Mouse (Mus musculus): ENCODE results near the gene Fam168a. TPM values are rescaled to one million over a fixed set of nuclear protein-coding genes. Genes with fewer than 3 reads are reported as not detected.

The Fam168a gene
- polyA plus RNA-seq, 1 experiment from 2014 or later = 45.5 TPM

- Histone ChIP-seq H3K36me3 (no peaks in the 10 kb centered on the region), H3K9me3 (replicated peaks) (no peaks in the 10 kb centered on the region), H3K27me3 (no peaks in the 10 kb centered on the region), H3K4me2 (replicated peaks) (no peak overlapping the region), H3K9ac (no peak overlapping the region), H3K27ac (replicated peaks) (no peak overlapping the region), H3K4me1 (no peaks in the 10 kb centered on the region), H3K4me3 (replicated peaks) (no peak overlapping the region)
- 68% methylated on average over 2 of the region's 2 CpGs for WGBS
- ATAC-seq (ENCODE audit: insufficient number of reproducible peaks, low FRiP score, low TSS enrichment, low read depth) = no peak
Observed at GRCm38 (mm10) chr7:100744372-100744771, 37.9 kb downstream of the Fam168a start.

- ATAC-seq (ENCODE audit: insufficient number of reproducible peaks, low FRiP score, low TSS enrichment, low read depth) = no peak
- no peaks in the 10 kb centered on the region for H3K9me3 ChIP-seq (replicated peaks)
- 71% methylated on average over 2 of the region's 2 CpGs for WGBS
Observed at GRCm38 (mm10) chr7:100750101-100750500, 43.7 kb downstream of the Fam168a start.

DNA sequence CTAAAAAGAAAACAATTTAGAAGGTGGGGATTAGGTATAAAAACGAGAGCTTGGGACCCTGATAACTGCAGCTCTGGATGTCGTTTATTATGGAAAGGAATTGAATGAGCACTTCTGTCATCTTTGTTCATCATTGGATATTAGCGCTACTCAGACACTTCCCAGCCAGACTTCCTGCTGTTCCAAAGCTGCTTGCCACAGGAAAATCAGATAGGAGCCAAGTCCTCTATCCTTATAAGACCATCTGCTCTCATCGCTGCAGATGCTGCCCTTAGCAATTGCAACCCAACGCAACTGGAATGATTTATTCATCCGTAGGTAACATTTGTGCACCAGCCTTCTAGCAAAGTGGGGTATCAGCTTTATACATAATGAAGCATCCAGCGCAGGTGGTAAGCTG, 52.3 kb downstream of the Fam168a start:
- no peaks in the 10 kb centered on the region for H3K27me3 ChIP-seq
- no peak overlapping the region for H3K4me3 ChIP-seq (replicated peaks)
- 87% methylated on average over 7 of the region's 7 CpGs for WGBS
- H3K27ac ChIP-seq (replicated peaks) = no peak overlapping the region
- no peak for ATAC-seq (ENCODE audit: insufficient number of reproducible peaks, low FRiP score, low TSS enrichment, low read depth)
- H3K36me3 ChIP-seq = no peaks in the 10 kb centered on the region
- H3K4me2 ChIP-seq (replicated peaks) = no peak overlapping the region
- no peak overlapping the region for H3K9ac ChIP-seq
- no peaks in the 10 kb centered on the region for H3K4me1 ChIP-seq
- no peaks in the 10 kb centered on the region; the same call in 1 of the 2 replicates for H3K9me3 ChIP-seq (replicated peaks)

More at GRCm38 (mm10) chr7:100750101-100750500, 43.7 kb downstream of the Fam168a start:
- H3K4me3 ChIP-seq (replicated peaks) = no peak overlapping the region
- no peak overlapping the region for H3K27ac ChIP-seq (replicated peaks)
- no peak overlapping the region for H3K9ac ChIP-seq
- H3K36me3 ChIP-seq = no peaks in the 10 kb centered on the region
- H3K4me1 ChIP-seq = no peaks in the 10 kb centered on the region
- H3K4me2 ChIP-seq (replicated peaks) = no peak overlapping the region
- H3K27me3 ChIP-seq = no peaks in the 10 kb centered on the region

- no peak overlapping the region for H3K9ac ChIP-seq
- no peak overlapping the region for H3K27ac ChIP-seq (replicated peaks)
- H3K4me2 ChIP-seq (replicated peaks) = no peak overlapping the region
- ATAC-seq (ENCODE audit: insufficient number of reproducible peaks, low FRiP score, low TSS enrichment, low read depth) = no peak
- no peaks in the 10 kb centered on the region for H3K9me3 ChIP-seq (replicated peaks)
- H3K27me3 ChIP-seq = no peaks in the 10 kb centered on the region
- no peak overlapping the region for H3K4me3 ChIP-seq (replicated peaks)
- H3K4me1 ChIP-seq = no peaks in the 10 kb centered on the region
- H3K36me3 ChIP-seq = no peaks in the 10 kb centered on the region
Observed at GRCm38 (mm10) chr7:100762726-100763125, 56.3 kb downstream of the Fam168a start.

- H3K4me1 ChIP-seq = no peaks in the 10 kb centered on the region
- H3K27ac ChIP-seq (replicated peaks) = no peak overlapping the region
- H3K9ac ChIP-seq = no peak overlapping the region
- no peaks in the 10 kb centered on the region for H3K9me3 ChIP-seq (replicated peaks)
- ATAC-seq (ENCODE audit: insufficient number of reproducible peaks, low FRiP score, low TSS enrichment, low read depth) = no peak
- H3K36me3 ChIP-seq = no peaks in the 10 kb centered on the region
- 38% methylated on average over 3 of the region's 3 CpGs for WGBS
- H3K27me3 ChIP-seq = no peaks in the 10 kb centered on the region
- no peak overlapping the region for H3K4me3 ChIP-seq (replicated peaks)
- H3K4me2 ChIP-seq (replicated peaks) = no peak overlapping the region
Observed at GRCm38 (mm10) chr7:100767568-100767967, 61.1 kb downstream of the Fam168a start.

DNA sequence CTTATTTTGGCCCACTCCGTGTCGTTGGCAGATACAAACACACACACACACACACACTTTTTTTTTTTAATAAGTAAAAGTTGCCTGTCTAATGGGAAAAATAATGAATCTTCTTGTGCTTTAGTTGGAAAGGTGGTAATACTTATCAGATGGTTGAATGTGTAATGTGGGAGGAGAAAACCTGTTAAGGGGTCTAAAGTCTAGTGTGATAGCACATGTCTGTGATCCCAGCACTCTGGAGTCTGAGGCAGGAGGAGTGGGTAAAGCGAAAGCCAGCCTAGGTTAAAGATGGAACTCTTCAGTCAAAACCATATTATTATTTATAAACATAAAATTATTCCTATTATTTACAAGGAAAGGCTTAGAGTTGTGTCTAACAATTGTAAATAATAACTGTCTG, 61.6 kb downstream of the Fam168a start:
- Histone ChIP-seq H3K4me1 (no peaks in the 10 kb centered on the region), H3K4me3 (replicated peaks) (no peak overlapping the region), H3K36me3 (no peaks in the 10 kb centered on the region), H3K27ac (replicated peaks) (no peak overlapping the region), H3K9ac (no peak overlapping the region), H3K4me2 (replicated peaks) (no peak overlapping the region), H3K9me3 (replicated peaks) (no peaks in the 10 kb centered on the region), H3K27me3 (no peaks in the 10 kb centered on the region)
- ATAC-seq (ENCODE audit: insufficient number of reproducible peaks, low FRiP score, low TSS enrichment, low read depth) = no peak
- 94% methylated on average over 3 of the region's 3 CpGs for WGBS

DNA sequence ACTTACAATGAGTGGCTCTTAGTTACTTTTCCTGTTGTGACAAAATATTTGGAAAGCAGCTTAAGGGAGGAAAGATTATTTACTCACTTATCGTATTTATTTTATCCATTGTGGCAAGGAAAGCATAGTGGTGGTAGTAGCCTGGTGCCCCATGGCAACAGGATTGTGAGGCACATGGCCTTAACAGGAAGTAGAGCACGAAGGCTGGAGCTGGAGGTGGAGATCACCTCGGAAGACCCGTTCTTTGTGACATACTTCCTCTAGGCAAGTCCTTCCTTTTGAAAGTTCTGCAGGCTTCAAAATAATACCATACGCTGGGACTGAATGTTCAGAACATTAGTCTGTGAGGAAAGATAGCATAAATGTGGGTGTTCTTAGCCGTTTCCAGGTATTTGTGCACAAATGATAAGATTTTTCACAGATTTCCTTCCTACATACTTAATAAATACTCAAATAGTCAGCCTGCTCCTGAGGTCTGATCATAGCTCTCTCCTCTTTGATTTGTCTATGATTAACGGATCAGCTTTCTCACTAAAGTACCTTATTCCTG, 63.2 kb downstream of the Fam168a start:
- no peaks in the 10 kb centered on the region for H3K27me3 ChIP-seq
- no peak overlapping the region for H3K4me2 ChIP-seq (replicated peaks)
- H3K4me1 ChIP-seq = no peaks in the 10 kb centered on the region
- WGBS = 87% methylated on average over 7 of the region's 7 CpGs
- no peak overlapping the region for H3K27ac ChIP-seq (replicated peaks)
- H3K9ac ChIP-seq = no peak overlapping the region
- H3K9me3 ChIP-seq (replicated peaks) = no peaks in the 10 kb centered on the region
- no peak overlapping the region for H3K4me3 ChIP-seq (replicated peaks)
- ATAC-seq (ENCODE audit: insufficient number of reproducible peaks, low FRiP score, low TSS enrichment, low read depth) = no peak
- no peaks in the 10 kb centered on the region for H3K36me3 ChIP-seq

GRCm38 (mm10) chr7:100770669-100771341, 64.4 kb downstream of the Fam168a start:
- H3K27me3 ChIP-seq = no peaks in the 10 kb centered on the region
- WGBS = 90% methylated on average over 2 of the region's 2 CpGs
- H3K4me2 ChIP-seq (replicated peaks) = no peak overlapping the region
- no peaks in the 10 kb centered on the region for H3K9me3 ChIP-seq (replicated peaks)
- no peak for ATAC-seq (ENCODE audit: insufficient number of reproducible peaks, low FRiP score, low TSS enrichment, low read depth)
- no peak overlapping the region for H3K27ac ChIP-seq (replicated peaks)
- H3K4me3 ChIP-seq (replicated peaks) = no peak overlapping the region
- H3K9ac ChIP-seq = no peak overlapping the region
- H3K36me3 ChIP-seq = no peaks in the 10 kb centered on the region
- no peaks in the 10 kb centered on the region for H3K4me1 ChIP-seq

GRCm38 (mm10) chr7:100774189-100774588, 67.8 kb downstream of the Fam168a start:
- WGBS = 100% methylated on average over 1 of the region's 1 CpGs
- Histone ChIP-seq H3K4me3 (replicated peaks) (no peak overlapping the region), H3K9me3 (replicated peaks) (no peaks in the 10 kb centered on the region), H3K9ac (no peak overlapping the region), H3K27me3 (no peaks in the 10 kb centered on the region), H3K36me3 (no peaks in the 10 kb centered on the region), H3K27ac (replicated peaks) (no peak overlapping the region), H3K4me2 (replicated peaks) (no peak overlapping the region), H3K4me1 (no peaks in the 10 kb centered on the region)
- no peak for ATAC-seq (ENCODE audit: insufficient number of reproducible peaks, low FRiP score, low TSS enrichment, low read depth)

GRCm38 (mm10) chr7:100775810-100776209, 69.4 kb downstream of the Fam168a start:
- H3K4me2 ChIP-seq (replicated peaks) = no peak overlapping the region
- ATAC-seq (ENCODE audit: insufficient number of reproducible peaks, low FRiP score, low TSS enrichment, low read depth) = no peak
- H3K9me3 ChIP-seq (replicated peaks) = no peaks in the 10 kb centered on the region
- WGBS = 93% methylated on average over 1 of the region's 1 CpGs
- no peak overlapping the region for H3K4me3 ChIP-seq (replicated peaks)
- H3K4me1 ChIP-seq = no peaks in the 10 kb centered on the region
- no peaks in the 10 kb centered on the region for H3K27me3 ChIP-seq
- no peaks in the 10 kb centered on the region for H3K36me3 ChIP-seq
- H3K9ac ChIP-seq = no peak overlapping the region
- no peak overlapping the region for H3K27ac ChIP-seq (replicated peaks)

GRCm38 (mm10) chr7:100780192-100780591, 73.8 kb downstream of the Fam168a start:
- WGBS = 72% methylated on average over 7 of the region's 7 CpGs
- no peak overlapping the region for H3K4me2 ChIP-seq (replicated peaks)

GRCm38 (mm10) chr7:100784650-100785049, 78.2 kb downstream of the Fam168a start:
- Histone ChIP-seq H3K4me3 (replicated peaks) (no peak overlapping the region), H3K27ac (replicated peaks) (no peak overlapping the region)
- no peak for ATAC-seq (ENCODE audit: insufficient number of reproducible peaks, low FRiP score, low TSS enrichment, low read depth)

More at GRCm38 (mm10) chr7:100780192-100780591, 73.8 kb downstream of the Fam168a start:
- 0 out of 2 replicates have a peak, but pooled peaks cover 6% of the 10 kb centered on the region for H3K4me1 ChIP-seq
- no peaks in the 10 kb centered on the region for H3K9me3 ChIP-seq (replicated peaks)
- no peak overlapping the region for H3K9ac ChIP-seq
- no peaks in the 10 kb centered on the region for H3K27me3 ChIP-seq
- H3K4me3 ChIP-seq (replicated peaks) = no peak overlapping the region
- ATAC-seq (ENCODE audit: insufficient number of reproducible peaks, low FRiP score, low TSS enrichment, low read depth) = no peak
- H3K36me3 ChIP-seq = no peaks in the 10 kb centered on the region
- H3K27ac ChIP-seq (replicated peaks) = no peak overlapping the region

More at GRCm38 (mm10) chr7:100784650-100785049, 78.2 kb downstream of the Fam168a start:
- no peak overlapping the region for H3K9ac ChIP-seq
- H3K36me3 ChIP-seq = no peaks in the 10 kb centered on the region
- H3K4me1 ChIP-seq = 0 out of 2 replicates have a peak, but pooled peaks cover 6% of the 10 kb centered on the region
- 56% methylated on average over 2 of the region's 2 CpGs for WGBS
- no peaks in the 10 kb centered on the region for H3K9me3 ChIP-seq (replicated peaks)
- H3K4me2 ChIP-seq (replicated peaks) = no peak overlapping the region
- no peaks in the 10 kb centered on the region for H3K27me3 ChIP-seq
